ENCODE assay signal across 11 mouse cellular contexts in the genomic region with DNA sequence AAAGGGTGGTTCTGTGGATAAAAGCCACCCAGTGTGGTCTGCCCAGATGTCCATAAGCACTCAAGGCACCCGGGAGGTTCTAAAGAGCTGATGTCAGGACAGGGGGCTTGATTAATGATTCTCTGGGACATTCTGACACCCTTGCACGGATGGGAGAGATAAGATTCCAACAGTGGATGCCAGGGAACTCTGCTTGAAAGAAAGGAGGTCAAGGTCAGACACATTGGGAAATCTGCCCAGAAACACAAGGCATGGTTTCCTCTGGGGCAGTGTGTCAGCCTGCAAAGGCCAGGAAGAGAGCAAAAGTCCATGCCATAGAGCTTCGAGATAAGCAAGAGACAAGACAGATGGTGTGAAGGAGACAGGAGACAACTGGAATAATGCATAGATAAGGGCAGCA.
DNase-seq lines count a peak whose midpoint lies in the region; ATAC-seq and TF ChIP-seq lines count a peak whose summit lies in the region.
"Had no signal": no experiment of that assay in that cellular context is flagged by ENCODE, and none has a peak within 500 bp of the region (broad histone marks: within the 10 kb centered on the region; RNA-seq: fewer than 3 reads in every experiment).

No protein-coding gene starts in this region.

- H3K4me2 ChIP-seq in lung, embryonic 15.5 days: no peak overlapping the region

- WGBS in lung, embryonic 15.5 days: 3% methylated on average over 3 of the region's 3 CpGs
- WGBS in thymus, adult 2 months: 20% methylated on average over 3 of the region's 3 CpGs

- H3K4me1 ChIP-seq in lung, embryonic 15.5 days: 0 out of 2 replicates have a peak, but pooled peaks cover 10% of the 10 kb centered on the region
- H3K4me1 ChIP-seq in thymus, adult 2 months (replicated peaks; ENCODE audit: control insufficient read depth, insufficient read depth, low read length): no peaks in the 10 kb centered on the region

- H3K27ac ChIP-seq in lung, embryonic 15.5 days: no peak overlapping the region
- no peak overlapping the region for H3K27ac ChIP-seq in thymus, adult 2 months (ENCODE audit: control insufficient read depth, insufficient read depth, low read length)

- H3K4me3 ChIP-seq in lung, embryonic 15.5 days: no peak overlapping the region
- no peak overlapping the region for H3K4me3 ChIP-seq in thymus, adult 2 months (ENCODE audit: control insufficient read depth, insufficient read depth, low read length)

- ATAC-seq in lung, embryonic 15.5 days (ENCODE audit: borderline replicate concordance, extremely low read depth, low FRiP score, low TSS enrichment): peak; percentile 98
- no peak for ATAC-seq in granulocyte monocyte progenitor cell, adult 5-6 weeks (replicated peaks; ENCODE audit: poor library complexity, severe bottlenecking)

- H3K36me3 ChIP-seq in lung, embryonic 15.5 days: no peaks in the 10 kb centered on the region
- H3K36me3 ChIP-seq in thymus, adult 2 months (ENCODE audit: control insufficient read depth, insufficient read depth, low read length): no peaks in the 10 kb centered on the region
- H3K36me3 ChIP-seq: G1E had no signal

- H3K9me3 ChIP-seq in lung, embryonic 15.5 days: no peaks in the 10 kb centered on the region

- H3K27me3 ChIP-seq in lung, embryonic 15.5 days: no peaks in the 10 kb centered on the region
- no peaks in the 10 kb centered on the region for H3K27me3 ChIP-seq in thymus, adult 2 months (ENCODE audit: control insufficient read depth, insufficient read depth, low read length)

- DNase-seq in MN1 (ENCODE audit: low spot score): peak; percentile 88
- peak; percentile 48 for DNase-seq in adrenal gland, postnatal 25 days
- DNase-seq in heart, postnatal 10 days: peak; percentile 75 to 77
- DNase-seq in left cerebral cortex, adult 11 months (ENCODE audit: low spot score): no peak
- DNase-seq in thymus, adult 2 months: no peak
- DNase-seq in cerebellum, adult 11-12 months: no peak
- DNase-seq: cerebellum, postnatal 36 days; midbrain, embryonic 14.5 days had no signal

- intact Hi-C loops in heart, postnatal 10 days (cut with DNase I): loop anchor here (10.0 kb wide), 1 partner anchor 138 kb away; no protein-coding TSS in a partner anchor

- TF ChIP-seq CTCF in thymus, adult 2 months (IDR thresholded peaks at IDR 0.05; ENCODE audit: borderline replicate concordance, control insufficient read depth, extremely low read depth, insufficient read depth, low read length, poor library complexity): no peak

- H3K9ac ChIP-seq in lung, embryonic 15.5 days: no peak overlapping the region

- no peak for TF ChIP-seq POLR2A in thymus, adult 2 months (IDR thresholded peaks at IDR 0.05; ENCODE audit: control insufficient read depth, extremely low read depth, insufficient read depth, low read length, poor library complexity)

Comparison
In these comparisons a context has a peak if more than half of its experiments do, and no peak if none do; other contexts are left out.
1. DNase-seq: peak in MN1 (single experiment), adrenal gland, postnatal 25 days (single experiment) and heart, postnatal 10 days (2 of 2); none in left cerebral cortex, adult 11 months (single experiment), thymus, adult 2 months (single experiment) and cerebellum, adult 11-12 months (single experiment).